Mouse (Mus musculus) kidney, postnatal 10 days (tissue): ENCODE results near the gene Bcl11a.
A peak's percentile ranks its signal among the peaks of the same experiment; 100 is the strongest.

ENCODE experiments used
- DNase-seq: peaks from one replicate; pipeline ENCODE4 v3.0.0; 2021; ENCODE audit warnings: mixed read lengths

Gene Bcl11a

DNA sequence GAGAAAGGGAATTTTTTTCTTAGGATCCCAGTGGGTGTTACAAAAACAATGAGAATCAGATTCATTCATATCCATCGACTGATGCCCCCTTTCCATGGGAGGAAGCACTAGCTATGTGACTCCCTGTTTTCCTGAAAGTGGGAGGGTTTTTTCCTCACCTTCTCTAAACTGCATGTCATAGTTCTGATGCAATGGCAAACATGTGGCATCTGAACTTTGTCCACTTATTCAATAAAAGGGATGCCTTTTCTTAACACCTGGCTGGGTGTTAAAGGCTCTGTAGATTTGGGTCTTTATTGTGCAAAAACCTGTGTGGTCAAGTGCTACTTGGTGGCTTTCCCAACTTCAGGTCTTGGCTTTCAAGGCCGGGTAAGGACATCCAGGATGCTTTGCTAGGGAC lies 57.4 kb downstream of the Bcl11a start:
- no peak for DNase-seq

DNA sequence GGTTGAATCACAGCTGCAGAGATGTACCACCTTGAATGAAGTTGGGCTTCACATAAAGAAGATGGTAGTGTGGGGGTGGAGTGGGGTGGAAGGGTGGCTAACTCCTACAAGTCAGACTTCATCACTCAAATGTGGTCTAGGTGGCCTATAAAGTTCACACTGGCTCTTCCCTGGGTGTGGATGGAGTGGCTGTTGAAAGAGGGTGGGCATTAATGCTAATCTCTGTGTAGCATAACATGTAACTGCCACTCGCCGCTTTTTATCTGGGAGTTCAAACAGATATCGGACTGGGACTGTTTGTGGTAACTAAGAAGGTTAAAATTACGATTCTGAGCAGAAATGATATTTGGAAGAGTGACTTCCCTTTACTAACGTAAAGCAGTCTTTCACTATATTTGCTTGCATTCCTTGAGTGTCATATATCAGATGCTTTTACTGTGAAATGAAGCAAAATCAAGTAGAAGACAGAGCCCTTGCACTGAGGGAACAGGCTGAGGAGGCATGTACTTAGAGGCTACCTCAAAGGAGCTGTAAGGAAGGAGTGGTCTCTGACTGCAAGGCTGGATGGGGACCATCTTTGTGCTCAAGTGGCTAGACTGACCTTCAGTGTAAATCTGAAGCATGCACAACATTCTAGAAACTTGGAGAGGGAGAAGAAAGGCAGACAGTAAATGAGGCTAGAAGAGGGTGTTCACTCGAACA lies 58.4 kb downstream of the Bcl11a start:
- no peak for DNase-seq

DNA sequence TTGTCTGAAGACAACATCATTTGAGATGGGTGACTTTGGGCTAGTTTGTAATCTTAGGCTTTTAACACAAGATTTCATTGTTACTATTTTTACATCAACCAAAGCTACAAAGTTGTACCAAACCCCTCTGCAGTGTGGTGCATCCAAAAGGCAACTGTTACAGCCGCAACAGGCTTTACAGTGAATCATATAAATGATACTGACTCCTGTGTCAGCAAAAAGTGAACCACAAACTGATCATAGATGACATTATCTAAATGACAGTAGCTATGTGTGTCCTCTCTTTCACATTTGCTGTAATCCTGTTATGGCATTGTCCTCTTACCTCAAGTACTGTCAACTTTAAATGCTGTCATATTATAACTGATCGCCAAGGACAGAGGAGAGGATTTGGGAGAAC lies 60.0 kb downstream of the Bcl11a start:
- DNase-seq, result no peak

DNA sequence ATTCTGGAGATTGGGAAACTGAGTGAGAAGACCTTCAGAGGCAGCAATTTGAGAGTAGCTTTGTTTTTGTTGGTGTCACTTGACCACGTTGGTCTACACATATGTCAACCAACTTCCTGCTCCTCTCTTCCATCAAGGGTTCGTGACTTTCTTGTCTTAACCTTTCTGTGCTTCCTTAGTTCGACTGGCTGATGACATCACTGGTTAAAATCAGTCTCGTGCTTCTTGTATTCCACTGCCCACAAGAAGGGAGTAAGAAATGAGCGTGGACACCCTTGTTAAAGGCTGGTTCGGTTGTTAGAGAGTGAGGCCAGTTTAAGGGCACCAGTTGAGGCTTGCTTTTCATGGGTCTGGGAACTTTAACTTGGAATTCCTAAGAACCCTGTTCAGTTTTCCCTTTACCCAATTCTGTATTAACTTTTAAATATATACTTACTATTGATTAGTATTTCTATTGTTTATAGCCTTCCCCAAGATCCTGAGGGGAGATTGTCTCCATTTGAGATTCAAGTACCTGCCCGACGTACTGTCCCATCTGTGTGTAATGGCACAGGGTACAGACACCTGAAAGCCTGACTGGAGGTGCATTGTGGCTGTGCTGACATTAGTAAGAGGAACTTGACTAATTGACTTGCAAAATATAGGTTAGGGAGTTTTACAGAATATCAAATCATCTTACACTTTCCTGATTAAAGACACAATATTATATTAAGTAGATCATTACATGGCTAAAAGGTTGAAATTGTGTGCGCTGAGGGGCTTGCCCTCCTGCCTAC lies 60.9 kb downstream of the Bcl11a start:
- DNase-seq, result no peak

DNA sequence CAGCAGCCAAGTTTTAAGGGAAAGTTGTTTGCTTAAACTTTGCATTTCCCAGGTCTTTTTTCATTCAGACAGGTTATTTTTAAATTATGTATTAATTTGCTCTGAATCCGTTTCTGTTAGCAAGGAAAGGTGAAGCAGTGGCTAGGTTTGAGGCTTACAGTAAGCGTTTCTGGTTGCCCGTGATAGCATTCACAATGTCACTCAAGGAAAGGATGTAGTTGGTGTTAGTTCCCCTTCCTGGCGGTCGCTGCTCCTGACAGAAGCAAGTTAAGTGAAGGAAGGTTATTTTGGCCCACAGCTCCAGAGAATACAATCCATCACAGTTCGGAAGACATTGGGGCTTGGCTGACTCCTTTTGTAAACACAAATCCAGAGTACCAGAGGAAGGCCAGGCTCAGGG lies 61.6 kb downstream of the Bcl11a start:
- no peak for DNase-seq

DNA sequence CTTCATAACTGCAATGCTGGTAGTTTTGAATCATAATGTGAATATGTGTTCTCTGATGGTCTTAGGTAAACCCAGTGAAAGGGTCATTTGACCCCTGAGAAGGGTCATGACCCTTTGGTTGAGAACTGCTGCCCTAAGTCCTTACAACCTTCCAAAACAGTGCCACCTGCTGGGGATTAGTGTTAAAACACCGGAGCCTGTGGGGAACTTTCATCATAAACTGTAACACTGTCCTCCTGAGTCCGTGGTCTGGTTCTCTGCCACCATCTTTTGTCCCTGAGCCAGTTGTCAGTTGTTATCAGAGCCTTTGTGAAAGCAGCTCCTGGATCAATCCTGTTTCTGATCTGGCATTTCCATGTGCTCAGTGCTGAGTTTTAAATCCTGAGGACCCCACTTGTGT lies 62.1 kb downstream of the Bcl11a start:
- DNase-seq, result no peak

DNA sequence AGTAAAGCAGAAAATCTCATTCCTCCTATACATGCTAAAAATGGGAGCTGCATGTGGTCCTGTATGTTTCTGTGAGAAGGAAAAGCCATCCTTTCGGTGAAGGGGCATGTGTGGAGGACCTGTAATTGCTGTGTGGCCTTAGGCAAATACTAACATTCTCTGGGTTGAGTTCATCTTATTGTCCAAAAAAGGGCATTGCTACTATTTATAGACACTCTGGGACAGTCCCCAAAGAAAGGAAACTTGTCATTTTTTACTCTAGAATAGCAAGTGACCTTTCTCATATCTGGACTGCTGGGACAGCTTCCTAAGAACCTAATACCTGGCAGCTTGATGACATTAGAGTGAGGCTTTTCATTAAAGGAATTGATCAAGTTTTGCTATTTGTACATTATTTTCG lies 63.1 kb downstream of the Bcl11a start:
- no peak for DNase-seq

DNA sequence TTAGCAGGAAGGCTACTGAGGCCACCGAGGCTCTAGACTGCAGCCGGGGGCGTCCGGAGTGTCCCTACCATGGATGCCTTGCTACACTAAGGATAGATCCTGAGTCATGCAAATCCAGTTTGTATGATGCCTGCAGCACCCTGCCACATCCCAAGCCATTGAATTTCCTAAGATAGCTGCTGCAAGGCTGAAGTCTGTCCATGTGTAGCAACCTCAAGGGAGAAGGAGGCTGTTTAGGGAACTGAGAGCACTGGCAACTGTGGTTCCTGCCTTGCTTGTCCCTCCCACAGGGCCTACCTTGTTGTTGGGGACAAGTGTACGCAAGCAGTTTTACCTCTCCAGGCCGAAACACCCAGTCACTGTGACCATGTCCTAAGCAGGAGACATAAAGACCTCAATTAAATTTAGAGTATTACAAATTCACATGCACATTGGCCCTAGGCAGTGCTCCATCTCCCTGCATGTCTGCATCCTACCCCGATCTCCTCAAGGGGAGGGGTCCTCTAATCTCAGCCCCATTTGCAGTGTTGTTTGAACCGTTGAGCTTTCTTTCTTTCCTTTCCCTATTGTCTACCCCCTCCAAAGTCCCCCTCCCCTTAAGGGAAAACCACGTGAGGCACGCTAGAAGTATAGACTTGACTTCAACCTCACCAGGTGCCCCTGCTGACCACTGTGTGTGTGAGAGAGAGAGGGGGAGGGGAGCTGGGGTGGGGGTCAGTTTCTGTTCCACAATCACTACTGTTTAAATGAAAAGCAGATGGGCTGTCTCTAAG lies 63.8 kb downstream of the Bcl11a start:
- DNase-seq, result no peak

DNA sequence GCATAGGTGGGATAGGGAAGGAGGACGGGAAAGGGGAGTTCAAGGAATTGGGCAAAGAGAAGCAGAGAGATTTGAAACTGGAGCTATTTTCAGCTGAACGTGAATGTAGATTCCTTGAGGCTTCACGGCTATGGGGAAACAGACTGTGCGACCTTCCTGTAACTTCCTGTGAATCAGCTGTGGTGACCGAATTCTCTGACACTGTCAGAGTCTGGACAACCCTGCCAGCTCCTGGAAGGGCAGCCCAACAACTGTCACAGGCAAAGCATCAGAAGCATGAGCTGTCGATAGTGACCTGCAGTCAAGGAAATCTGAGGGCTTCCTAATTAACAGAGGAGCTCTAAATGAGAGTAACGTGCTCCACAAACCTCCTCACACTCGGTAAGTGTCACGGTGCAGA lies 64.5 kb downstream of the Bcl11a start:
- DNase-seq, result no peak

DNA sequence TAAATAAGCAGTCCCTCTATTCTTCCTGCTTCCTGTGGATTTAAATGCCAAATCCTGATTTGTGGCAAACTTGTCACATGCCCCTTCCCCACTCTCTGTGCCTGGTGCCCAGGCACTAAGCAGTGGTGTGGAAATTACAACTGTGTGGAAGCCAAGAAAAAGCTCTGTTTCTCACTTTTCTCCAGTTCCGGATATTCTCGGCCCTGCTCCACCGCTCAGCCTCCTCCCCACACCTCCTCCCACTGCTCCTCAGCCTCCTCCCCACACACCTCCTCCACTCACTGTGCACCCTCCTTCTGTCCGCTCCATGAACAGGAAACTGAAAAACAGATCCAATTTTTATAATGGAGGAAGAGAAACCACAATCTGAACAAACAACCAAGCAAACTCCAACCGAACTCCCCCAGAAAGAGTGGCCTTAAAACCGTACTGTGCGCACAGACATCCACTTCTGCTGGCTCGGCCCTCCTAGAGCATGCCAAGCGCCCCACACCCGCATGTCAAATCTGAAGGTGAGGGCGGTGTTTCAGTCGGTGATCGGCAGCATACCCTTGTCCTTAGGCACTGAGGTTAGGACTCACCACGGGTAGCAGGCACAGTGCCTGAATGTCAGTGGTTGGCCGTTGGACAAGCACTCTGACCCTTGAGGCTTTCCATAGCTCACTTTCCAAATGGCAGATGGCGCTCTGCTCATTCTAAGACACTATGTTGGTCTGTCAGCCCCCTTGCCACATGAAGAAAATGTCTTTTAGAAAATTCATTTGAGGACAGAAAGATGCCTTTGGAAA lies 66.5 kb downstream of the Bcl11a start:
- no peak for DNase-seq

DNA sequence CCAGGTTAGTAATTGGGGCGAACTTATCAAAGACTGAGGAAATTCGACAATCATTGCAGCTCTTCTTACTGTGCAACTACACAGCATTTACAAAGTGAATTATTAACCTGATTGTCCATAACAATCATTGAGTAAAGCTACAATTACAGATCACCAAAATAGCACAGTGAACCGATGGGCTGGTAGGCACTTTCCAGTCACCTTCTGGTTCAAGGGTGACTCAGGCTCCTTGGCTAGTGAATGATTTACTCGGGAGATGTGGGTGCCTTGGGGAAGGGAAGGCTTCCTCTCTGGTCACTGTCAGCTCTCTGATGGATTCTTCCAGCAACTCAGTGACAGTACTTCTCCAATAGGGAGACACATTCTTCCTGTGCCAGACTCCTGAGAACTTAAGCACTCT lies 68.2 kb downstream of the Bcl11a start:
- DNase-seq, result no peak

DNA sequence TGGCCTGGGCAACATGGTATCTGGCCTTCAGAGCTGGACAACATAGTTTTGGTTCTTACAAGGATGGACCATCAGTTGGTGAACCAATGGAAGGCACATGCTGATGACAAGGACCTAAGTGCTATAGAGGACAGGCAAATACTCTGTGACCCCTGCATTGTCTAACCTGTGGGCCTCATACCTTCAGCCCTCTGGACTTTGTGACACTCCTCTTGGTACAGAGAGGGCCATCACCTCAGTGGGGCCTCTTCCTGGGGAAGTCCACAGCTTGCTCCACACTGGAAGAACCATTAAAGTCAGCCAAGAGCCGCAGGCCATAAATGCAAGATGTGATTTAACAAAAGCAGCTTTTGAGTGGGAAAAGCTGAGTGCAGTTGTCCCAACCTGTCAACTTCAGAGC lies 68.6 kb downstream of the Bcl11a start:
- no peak for DNase-seq

DNA sequence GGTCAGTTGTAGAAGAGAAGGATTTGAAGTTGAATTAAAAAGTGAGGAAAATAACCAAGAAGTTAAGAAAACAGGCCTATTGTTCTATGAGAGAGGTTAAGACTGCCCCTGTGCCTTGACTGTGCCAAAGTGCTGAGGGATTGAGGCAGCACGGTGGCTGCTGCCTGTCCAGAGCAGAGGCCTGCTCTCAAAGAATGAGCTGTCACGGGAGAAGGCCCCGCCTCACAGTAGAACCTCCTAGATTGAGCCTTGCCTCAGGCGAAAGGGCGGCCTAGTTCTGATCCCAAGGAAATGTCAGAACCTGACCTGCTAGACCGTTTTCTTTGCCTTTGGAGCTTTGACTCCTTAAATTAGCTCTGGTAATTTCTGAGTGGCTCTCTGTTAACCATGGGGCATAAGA lies 69.8 kb downstream of the Bcl11a start:
- DNase-seq, result no peak

DNA sequence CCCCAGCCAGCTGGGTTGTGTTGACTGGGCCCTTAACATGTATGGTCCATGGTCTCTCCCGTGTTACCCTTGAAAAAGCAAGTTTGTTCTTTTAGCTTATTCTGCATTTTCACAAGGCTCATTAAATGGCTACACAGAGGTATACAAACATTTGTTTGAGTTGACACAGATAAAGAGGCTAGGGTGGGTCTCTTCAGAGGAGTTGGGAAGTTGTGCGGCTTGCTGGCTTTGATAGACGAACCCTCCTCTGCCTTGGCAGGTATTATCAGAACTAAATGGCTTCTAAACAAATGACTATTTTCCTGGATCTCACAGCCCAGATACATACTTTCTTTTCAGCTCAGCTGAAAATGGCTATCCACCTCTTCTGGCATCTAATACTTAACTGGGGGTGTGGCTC lies 70.7 kb downstream of the Bcl11a start:
- DNase-seq, result no peak

DNA sequence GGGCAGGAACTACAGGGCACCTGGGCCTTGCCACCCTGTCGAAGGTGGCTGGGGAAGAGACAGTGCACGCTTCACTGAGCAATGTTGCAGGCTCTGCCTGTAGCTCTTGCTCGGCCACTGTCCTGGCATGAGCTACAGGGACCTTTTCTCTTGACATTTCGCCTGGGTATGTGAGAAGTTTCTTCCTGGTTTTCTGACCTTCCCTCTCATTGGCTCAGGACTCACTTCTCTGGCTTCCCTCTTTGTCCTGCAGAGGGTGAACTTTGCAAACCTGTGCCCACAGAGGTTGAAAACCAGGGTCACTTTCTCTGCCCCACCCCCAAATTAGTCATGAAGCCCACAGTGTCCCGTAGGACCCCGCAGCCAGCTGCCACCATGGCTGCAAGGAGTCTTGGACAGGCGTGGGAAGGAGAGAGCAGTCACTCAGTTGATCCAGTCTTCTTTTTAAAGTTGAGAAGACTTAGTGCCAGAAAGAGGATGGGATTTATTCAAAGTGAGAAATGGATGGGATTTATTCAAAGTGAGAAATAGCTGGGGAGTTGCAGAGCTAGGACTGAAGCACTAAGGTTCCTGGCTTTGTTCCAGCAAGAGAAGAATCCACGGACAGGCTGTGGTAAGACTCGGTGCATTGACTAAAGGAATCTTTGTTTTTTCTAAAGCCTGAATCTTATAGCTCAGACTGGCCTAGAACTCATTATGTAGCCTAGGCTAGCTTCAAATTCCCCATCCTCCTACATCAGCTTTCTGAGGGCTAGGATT lies 71.8 kb downstream of the Bcl11a start:
- DNase-seq, result no peak

DNA sequence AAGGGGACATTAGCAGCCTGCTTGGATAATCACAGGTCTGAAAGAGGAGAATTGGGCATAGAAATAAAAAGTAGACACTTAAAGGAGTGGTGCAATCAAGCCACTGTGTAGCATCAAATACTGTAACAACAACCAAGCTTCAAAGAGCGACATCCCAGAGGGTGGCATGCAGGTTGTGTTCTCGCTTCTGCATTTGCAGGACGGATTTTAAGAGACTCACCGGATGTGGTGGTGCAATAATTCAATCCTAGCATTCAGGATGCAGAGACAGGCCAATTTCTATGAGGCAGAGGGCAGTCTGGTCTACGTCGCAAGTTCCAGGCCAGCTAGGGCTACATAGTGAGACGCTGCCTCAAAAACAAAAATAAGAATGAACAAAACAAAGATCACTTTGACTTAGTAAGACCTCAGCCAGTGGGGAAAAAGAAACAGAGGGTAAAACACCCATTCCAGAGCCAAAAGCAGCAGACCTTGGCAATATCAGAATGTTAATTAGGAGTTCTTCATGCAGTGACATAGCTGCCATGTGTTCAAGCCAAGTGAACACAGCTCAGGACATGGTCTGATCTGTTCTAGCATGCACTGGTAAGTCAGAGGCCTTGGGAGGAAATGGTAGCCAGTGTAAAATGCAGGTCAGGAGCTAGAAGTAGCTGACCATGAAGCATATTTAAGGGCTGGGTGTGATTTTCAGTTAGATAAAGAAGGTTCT lies 74.4 kb downstream of the Bcl11a start:
- DNase-seq, result no peak

DNA sequence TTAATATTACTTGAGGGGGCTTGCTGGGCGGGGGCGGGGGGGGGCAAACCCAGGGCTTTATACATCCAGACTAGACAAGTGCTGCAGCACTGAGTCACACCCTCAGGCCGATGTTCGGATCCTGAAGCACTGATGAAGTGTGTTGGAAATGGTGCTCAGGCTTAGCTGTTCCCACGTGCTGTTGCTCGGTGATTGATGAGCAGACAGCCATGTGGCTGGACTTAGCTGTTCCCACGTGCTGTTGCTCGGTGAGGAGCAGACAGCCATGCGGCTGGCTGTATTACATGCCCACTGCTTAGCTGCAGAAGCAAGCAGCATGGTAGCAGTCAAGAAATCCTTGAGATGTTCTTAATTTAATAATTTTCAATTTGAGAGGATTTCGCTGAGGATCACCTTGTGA lies 75.2 kb downstream of the Bcl11a start:
- no peak for DNase-seq

DNA sequence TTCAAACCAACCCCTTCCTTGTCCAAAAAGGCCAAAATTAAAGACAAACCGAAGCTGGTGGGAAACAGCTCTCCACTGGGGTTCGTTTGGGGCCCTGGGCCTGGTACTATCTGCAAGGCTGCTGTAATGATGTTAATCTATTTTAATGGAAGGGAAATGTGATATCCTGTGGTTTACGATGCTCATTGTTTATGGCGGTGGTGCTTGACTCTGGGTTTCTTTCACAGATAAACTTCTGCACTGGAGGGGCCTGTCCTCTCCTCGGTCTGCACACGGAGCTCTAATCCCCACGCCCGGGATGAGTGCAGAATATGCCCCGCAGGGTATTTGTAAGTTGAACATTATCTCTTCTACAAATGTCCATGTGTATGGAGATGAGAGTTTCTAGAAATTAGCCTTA lies 80.2 kb downstream of the Bcl11a start:
- DNase-seq, result no peak

DNA sequence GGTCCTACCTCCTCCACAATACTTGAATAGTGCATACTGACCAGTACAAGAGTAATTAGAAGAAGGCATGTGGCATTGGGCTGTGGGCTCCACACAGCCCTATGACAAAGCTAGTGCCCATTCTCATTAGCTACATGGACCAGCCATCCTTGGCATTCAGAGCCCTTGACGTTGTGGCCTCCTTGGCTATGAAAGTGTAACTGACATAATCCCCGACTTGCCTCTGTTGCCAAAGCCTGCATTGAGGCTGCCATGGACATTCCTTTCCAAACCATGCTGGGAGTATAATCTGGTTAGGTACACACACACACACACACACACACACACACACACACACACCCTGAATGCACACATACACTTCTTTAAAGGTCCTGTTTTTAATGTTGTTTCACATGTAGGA lies 81.8 kb downstream of the Bcl11a start:
- DNase-seq, result no peak

DNA sequence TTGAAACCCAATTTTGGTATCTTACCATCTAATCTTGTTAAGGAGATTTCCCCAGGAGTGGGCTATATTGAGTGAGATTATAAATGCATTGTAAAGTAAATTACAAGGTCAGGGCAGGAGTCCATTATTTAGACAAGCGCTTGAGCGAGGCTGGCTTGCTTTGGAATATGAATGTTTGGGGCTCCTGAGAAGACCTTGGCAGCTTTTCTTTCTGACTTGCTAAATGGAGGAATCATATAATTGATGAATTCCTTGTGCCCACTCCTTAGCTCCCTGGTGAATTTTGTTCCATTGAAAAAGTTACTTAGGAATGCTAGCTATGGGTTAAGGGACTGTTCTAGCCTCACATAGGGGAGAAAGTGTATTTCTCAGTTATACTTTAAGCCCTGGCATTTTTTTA lies 83.6 kb downstream of the Bcl11a start:
- DNase-seq, result no peak

DNA sequence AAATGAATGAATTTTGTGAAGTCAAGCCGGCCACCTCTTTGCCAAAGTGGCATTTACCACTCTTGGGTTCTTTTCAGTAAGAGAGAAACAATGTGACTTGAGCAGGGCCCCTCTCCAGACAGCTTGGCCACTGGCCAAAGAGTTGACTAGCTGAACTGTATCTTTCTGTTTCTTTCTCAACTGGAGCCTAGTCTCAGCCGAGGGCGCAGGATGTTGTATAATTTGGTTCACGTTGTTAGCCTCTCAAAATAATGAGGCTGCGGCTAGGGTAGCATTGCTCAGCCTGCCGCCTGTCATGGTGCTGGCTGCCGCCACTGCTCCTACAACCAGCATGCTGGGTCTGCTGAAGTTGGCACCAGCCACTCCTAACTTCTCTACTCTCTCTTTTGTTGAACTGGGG lies 84.2 kb downstream of the Bcl11a start:
- DNase-seq, result peak; percentile 51

DNA sequence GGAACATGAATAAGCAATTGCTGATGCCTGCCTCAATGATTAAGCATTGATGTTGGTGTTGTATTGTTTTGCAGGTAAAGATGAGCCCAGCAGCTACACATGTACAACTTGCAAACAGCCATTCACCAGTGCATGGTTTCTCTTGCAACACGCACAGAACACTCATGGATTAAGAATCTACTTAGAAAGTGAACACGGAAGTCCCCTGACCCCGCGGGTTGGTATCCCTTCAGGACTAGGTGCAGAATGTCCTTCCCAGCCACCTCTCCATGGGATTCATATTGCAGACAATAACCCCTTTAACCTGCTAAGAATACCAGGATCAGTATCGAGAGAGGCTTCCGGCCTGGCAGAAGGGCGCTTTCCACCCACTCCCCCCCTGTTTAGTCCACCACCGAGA lies 85.2 kb downstream of the Bcl11a start:
- DNase-seq, result no peak
